Mouse (Mus musculus) midbrain, embryonic 11.5 days (tissue): ENCODE data around the gene Usp46. TPM values are rescaled to one million over a fixed set of nuclear protein-coding genes. Genes with fewer than 3 reads are reported as not detected.

Source experiments
- ATAC-seq: fragments of 200-750 bp; cut with Nextera tagmentation; 2 replicates; pipeline ENCODE4 v1.8.0; 2017; ENCODE audit warnings: moderate TSS enrichment, moderate library complexity; ENCODE audit not compliant: low FRiP score
- DNase-seq: peaks from one replicate; pipeline ENCODE4 v3.0.0; 2015; ENCODE audit warnings: low spot score; ENCODE audit errors: missing footprints
- H3K27ac ChIP-seq: fragments of 300-500 bp; sonication (generic); 2 replicates; pipeline ENCODE4 v1.5.1; 2014; ENCODE audit warnings: low read depth, low read length
- H3K27me3 ChIP-seq: fragments of 300-500 bp; sonication (generic); 2 replicates; pipeline ENCODE4 v1.6.1; 2014; ENCODE audit warnings: mild to moderate bottlenecking, low read length, moderate library complexity, mixed read lengths; ENCODE audit not compliant: control insufficient read depth, insufficient read depth
- H3K36me3 ChIP-seq: fragments of 300-500 bp; sonication (generic); 2 replicates; pipeline ENCODE4 v1.6.1; 2014; ENCODE audit warnings: mild to moderate bottlenecking, low read length, moderate library complexity, mixed read lengths; ENCODE audit not compliant: control insufficient read depth, insufficient read depth
- H3K4me1 ChIP-seq: fragments of 300-500 bp; sonication (generic); 2 replicates; pipeline ENCODE4 v1.6.1; 2014; ENCODE audit warnings: low read length; ENCODE audit not compliant: control insufficient read depth, insufficient read depth
- H3K4me2 ChIP-seq: fragments of 300-500 bp; sonication (generic); 2 replicates; pipeline ENCODE4 v1.6.1; 2014; ENCODE audit warnings: mild to moderate bottlenecking, moderate library complexity
- H3K4me3 ChIP-seq: fragments of 300-500 bp; sonication (generic); 2 replicates; pipeline ENCODE4 v1.5.1; 2014; ENCODE audit warnings: low read depth, low read length
- H3K9ac ChIP-seq: fragments of 300-500 bp; sonication (generic); 2 replicates; pipeline ENCODE4 v1.6.1; 2014; ENCODE audit warnings: low read length
- H3K9me3 ChIP-seq: fragments of 300-500 bp; sonication (generic); 2 replicates; pipeline ENCODE4 v1.6.1; 2016; ENCODE audit warnings: low read length; ENCODE audit not compliant: control insufficient read depth
- WGBS: fragments of 180-500 bp; shearing (Covaris S2); extraction: QIAGEN DNeasy Blood & Tissue Kit; methylation state at CpG from one replicate; pipeline ENCODE4 v1.1.7; 2014; 5-methylcytosine and 5-hydroxymethylcytosine counted together
- polyA plus RNA-seq: library from polyadenylated mRNA; unstranded; fragments of >200 nt; fragmentation: Nextera tagmentation; extraction: Ambion mirVana; gene quantifications from 2 replicates; pipeline ENCODE4 v1.2.1, GENCODE M21; 2014

Gene Usp46
- polyA plus RNA-seq, 1 experiment from 2014 or later: 35.6 TPM

DNA sequence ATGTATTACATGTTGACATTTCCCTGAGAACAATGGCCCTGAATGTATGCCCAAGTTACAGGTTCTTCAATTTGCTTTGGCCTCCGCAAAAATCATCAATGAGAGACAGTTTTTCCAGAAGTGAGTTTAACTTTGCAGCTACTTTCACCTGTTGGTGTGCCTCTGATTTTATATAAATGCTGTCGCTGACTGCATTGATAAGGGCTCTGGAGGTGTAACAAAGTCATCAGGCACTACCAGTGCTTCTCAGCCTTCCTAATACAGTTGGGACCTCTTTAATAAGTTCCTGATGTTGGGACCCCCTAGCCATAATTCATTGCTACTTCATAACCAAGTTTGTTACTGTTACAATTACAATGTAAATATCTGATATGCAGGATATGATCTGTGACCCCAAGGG lies 27.4 kb upstream of the Usp46 start:
- DNase-seq (peak; percentile 77), ATAC-seq (no peak)
- H3K4me1 ChIP-seq: peaks cover 3% of the 10 kb centered on the region; the same call in 1 of the 2 replicates
- no peaks in the 10 kb centered on the region for H3K27me3 ChIP-seq
- no peaks in the 10 kb centered on the region for H3K9me3 ChIP-seq
- no peak overlapping the region for H3K9ac ChIP-seq
- WGBS: 82% methylated on average over 2 of the region's 2 CpGs
- no peak overlapping the region for H3K4me2 ChIP-seq
- H3K36me3 ChIP-seq: peaks cover 7% of the 10 kb centered on the region; the same call in 1 of the 2 replicates
- H3K27ac ChIP-seq: no peak overlapping the region
- no peak overlapping the region for H3K4me3 ChIP-seq

DNA sequence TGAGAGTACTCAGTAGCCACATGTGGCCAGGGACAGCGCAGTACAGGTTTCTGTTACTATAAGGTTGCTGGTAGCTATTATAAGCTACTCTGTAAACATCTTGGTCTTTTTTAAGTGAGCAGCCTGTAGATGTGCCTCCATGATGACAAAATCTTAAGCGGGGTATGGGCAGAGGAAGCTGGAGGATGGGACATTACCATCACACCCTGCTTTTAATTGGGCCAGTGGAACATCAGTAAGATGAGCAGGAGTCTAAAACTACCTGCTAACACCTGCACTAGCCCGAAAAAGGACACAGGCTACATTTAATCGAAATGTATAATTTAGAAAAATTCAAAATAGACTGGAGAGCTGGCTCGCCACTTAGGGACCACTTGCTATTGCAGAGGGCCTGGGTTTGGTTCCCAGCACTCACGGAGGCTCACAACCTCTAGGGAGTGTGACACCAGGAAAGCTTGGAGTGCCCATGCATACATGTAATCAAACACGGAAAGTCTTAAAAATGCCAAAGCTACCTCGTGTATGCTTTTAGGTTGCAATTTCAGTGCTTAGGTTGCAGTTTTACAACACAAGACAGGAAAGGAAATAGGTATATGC lies 26.7 kb upstream of the Usp46 start:
- H3K36me3 ChIP-seq: peaks cover 7% of the 10 kb centered on the region; the same call in 1 of the 2 replicates
- peaks cover 3% of the 10 kb centered on the region; the same call in 1 of the 2 replicates for H3K4me1 ChIP-seq
- no peak overlapping the region for H3K4me3 ChIP-seq
- H3K4me2 ChIP-seq: peak overlapping the region; percentile 75; the same call in 1 of the 2 replicates
- H3K27ac ChIP-seq: no peak overlapping the region
- H3K27me3 ChIP-seq: no peaks in the 10 kb centered on the region
- WGBS: 87% methylated on average over 8 of the region's 8 CpGs
- no peaks in the 10 kb centered on the region for H3K9me3 ChIP-seq
- peak; percentile 81 for DNase-seq
- H3K9ac ChIP-seq: no peak overlapping the region
- no peak for ATAC-seq

DNA sequence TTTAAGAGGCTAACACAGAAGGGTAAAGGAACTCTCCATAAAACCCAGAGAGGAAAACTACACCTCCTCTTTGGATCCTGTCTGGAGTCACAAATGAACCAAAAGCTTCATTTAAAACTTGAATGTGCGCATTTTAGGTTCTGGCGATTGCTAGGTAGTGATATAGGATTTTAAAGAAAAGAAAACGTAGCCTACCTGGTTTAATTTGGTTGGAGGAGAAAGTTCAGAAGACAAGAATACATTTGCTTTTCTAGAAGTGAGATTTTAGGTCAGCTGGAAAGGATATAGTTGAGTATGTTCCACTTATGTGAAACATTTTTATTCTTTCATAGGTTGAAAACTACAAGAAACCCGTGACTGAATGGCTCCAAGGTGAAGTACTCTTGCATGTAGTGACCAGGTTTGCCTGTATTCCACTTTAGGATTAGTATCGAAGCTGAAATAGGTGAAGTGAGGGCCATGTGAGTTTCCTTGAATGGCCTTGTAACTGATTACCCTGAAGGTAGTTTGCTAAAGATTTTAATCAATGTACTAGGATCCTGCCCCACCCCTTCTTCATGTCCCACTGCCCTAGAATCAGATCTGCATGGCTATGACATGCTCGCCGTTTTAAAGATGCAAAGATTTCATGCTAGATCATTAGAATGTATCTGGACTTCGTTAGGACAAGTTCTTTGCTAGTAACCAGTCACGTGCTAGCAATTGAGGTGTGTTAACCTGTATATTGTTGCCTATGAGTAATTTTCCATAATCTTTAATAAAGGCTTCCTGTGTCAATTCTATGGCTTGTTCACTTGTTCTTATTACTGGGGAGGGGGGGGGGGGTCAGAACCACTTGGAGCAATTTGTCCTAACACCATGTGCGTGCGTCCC lies 25.6 kb upstream of the Usp46 start:
- Histone ChIP-seq H3K4me1 (peaks cover 3% of the 10 kb centered on the region; the same call in 1 of the 2 replicates), H3K4me2 (peak overlapping the region; percentile 75), H3K36me3 (peaks cover 7% of the 10 kb centered on the region; the same call in 1 of the 2 replicates), H3K9me3 (no peaks in the 10 kb centered on the region), H3K27ac (peak overlapping the region; percentile 40; the same call in 1 of the 2 replicates), H3K27me3 (no peaks in the 10 kb centered on the region), H3K9ac (peak overlapping the region; percentile 97), H3K4me3 (peak overlapping the region; percentile 78)
- ATAC-seq (no peak), DNase-seq (peak; percentile 88)
- 34% methylated on average over 11 of the region's 11 CpGs for WGBS

DNA sequence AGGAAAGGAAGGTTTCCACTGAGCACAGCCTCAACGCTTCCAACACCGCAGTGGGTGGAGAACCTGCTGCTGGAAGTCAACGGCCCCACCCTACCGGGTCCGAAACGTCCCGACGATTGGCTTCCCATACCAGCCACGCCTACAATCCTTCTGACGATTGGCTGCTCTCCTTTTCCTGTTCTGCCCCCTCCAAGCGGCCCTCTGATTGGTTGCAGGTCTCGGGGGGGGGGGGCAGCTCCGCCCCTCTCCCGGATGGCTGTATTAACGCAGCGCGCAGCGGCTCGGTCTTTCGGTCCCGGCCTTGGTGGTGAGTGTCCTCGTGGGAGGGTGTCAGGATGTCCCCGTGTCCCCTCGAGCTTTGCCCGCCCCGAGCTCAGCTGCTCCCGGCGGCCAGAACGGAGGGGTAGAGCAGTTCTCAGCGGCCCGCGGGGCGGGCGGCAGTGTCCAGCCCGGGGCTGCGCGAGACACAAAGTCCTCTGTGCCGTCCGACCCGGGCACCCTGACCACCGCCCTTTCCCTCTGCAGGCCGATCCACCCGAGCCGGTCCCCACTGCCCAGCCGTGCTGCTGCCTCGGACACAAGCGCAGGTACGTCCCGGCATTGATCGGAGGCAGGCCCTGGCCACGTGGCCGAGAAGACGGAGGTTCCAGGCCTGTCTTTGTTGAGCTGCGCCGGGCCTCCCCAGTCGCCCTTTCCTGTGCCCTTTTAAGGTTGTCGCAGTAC lies 24.8 kb upstream of the Usp46 start:
- ATAC-seq: peak; percentile 99
- Histone ChIP-seq H3K27ac (peak overlapping the region; percentile 40), H3K36me3 (peaks cover 7% of the 10 kb centered on the region; the same call in 1 of the 2 replicates), H3K9ac (peak overlapping the region; percentile 97), H3K27me3 (no peaks in the 10 kb centered on the region), H3K4me3 (peak overlapping the region; percentile 78), H3K4me1 (peaks cover 3% of the 10 kb centered on the region; the same call in 1 of the 2 replicates), H3K9me3 (no peaks in the 10 kb centered on the region), H3K4me2 (peak overlapping the region; percentile 75)
- under 1% methylated on average over 55 of the region's 57 CpGs for WGBS
- peak; percentile 99 for DNase-seq

DNA sequence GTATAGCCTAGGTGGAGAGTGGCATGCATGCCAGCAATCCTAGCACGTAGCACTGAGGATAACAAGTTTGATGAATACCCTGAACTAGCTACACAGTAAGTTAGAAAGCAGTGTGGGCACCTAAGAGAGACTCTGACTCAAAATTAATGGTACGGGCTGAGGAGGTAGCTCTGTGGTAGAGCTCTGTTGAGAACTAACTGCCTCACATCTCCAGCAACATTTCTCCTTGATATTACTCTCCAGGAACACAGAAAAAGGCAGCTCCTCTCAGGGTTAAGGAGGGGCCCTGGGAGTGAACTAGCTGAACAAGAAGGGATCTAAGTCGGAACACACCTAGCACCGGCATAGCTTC lies 24.2 kb upstream of the Usp46 start:
- WGBS: 45% methylated on average over 4 of the region's 4 CpGs

DNA sequence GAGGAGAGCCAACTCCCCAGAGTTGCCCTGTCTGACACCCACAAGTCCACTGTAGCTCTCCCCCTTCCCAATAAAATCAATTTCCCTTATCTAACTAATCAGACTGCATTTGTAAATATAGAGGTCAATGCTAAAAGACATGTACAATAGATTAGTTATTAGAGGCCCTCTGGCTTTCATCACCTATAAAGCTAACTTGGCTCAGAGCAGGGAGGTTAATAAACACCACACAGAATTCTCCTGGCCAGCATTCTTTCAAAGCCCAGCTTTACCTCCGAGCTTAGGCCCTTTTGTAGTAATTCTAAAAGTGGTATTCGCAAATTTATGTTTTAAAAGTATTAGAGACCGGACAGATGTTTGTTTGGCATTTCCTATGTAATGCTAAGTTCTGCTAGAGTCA lies 21.4 kb upstream of the Usp46 start:
- H3K4me2 ChIP-seq: no peak overlapping the region
- no peak overlapping the region for H3K4me3 ChIP-seq
- peaks cover 3% of the 10 kb centered on the region; the same call in 1 of the 2 replicates for H3K4me1 ChIP-seq
- 86% methylated on average over 3 of the region's 3 CpGs for WGBS
- H3K9me3 ChIP-seq: no peaks in the 10 kb centered on the region
- no peak overlapping the region for H3K27ac ChIP-seq
- DNase-seq (no peak), ATAC-seq (no peak)
- no peaks in the 10 kb centered on the region for H3K27me3 ChIP-seq
- H3K36me3 ChIP-seq: peaks cover 4% of the 10 kb centered on the region; the same call in 1 of the 2 replicates
- H3K9ac ChIP-seq: no peak overlapping the region

More for the DNA sequence above, 24.2 kb upstream of the Usp46 start:
- Histone ChIP-seq H3K4me2 (peak overlapping the region; percentile 56), H3K36me3 (peaks cover 7% of the 10 kb centered on the region; the same call in 1 of the 2 replicates), H3K27ac (no peak overlapping the region), H3K4me3 (peak overlapping the region; percentile 78), H3K4me1 (peaks cover 3% of the 10 kb centered on the region; the same call in 1 of the 2 replicates), H3K27me3 (no peaks in the 10 kb centered on the region), H3K9ac (peak overlapping the region; percentile 56), H3K9me3 (no peaks in the 10 kb centered on the region)
- ATAC-seq: peak; percentile 14
- DNase-seq: peak; percentile 93

DNA sequence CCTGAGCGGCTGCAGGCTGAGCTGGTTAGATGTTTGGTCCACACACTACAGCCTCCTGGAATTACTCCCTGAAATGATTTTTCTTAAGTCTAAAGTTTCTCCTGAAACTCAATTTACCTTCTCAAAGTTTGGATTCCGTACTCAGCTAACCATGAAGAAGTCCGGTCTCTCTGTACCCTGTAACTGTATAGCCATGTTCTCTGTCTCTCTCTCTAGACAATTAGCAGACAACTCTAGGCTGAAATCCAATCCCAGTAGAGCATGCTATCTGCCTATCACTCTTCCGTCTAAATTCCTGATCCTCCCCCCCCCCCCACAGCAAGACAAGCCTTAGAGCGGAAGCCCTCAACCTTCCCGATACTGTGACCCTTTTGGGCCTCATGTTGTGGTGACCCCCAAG lies 13.5 kb upstream of the Usp46 start:
- WGBS: 93% methylated on average over 6 of the region's 6 CpGs
- Histone ChIP-seq H3K27me3 (no peaks in the 10 kb centered on the region), H3K36me3 (no peaks in the 10 kb centered on the region; the same call in 1 of the 2 replicates), H3K27ac (no peak overlapping the region), H3K4me2 (no peak overlapping the region), H3K4me1 (no peaks in the 10 kb centered on the region), H3K9me3 (no peaks in the 10 kb centered on the region), H3K4me3 (no peak overlapping the region), H3K9ac (no peak overlapping the region)
- ATAC-seq (no peak), DNase-seq (no peak)

DNA sequence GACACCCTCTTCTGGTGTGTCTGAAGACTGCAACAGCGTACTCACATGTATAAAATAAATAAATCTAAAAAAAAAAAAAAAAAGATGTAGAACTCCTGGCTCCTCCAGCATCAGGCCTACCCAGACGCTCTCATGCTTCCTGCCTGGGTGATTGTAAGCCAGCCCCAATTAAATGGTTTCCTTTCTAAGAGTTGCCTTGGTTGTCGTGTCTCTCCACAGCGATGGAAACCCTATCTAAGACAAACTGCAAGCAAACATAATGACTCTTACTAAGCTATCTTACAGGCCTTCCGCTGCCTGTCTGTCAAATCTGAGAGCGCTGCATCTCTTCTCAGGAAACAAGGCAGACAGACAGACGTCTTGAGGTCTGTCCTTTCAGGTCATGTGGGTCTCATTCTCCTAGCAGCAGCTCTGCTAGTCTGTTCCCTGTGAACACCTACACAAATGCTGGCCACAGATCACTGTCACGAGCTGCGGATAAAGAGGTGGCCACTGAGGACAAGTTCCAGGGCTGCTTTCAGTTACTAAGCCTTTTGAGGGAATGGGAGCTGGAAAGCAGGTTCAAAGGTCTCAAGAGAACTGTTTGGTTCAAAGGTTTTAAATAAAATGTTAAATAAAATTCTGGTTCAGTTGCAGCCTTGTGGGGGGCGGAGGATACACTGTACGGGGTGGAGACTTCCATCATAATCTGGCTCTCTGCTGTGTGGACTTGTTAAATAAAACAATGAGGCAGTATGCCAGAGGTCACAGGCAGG lies 10.8 kb upstream of the Usp46 start:
- Histone ChIP-seq H3K27ac (no peak overlapping the region), H3K4me1 (no peaks in the 10 kb centered on the region), H3K9me3 (no peaks in the 10 kb centered on the region), H3K4me2 (no peak overlapping the region), H3K4me3 (no peak overlapping the region), H3K27me3 (no peaks in the 10 kb centered on the region), H3K36me3 (no peaks in the 10 kb centered on the region; the same call in 1 of the 2 replicates), H3K9ac (no peak overlapping the region)
- ATAC-seq: no peak
- no peak for DNase-seq
- WGBS: 84% methylated on average over 11 of the region's 11 CpGs
